Mouse (Mus musculus) hindbrain, embryonic 12.5 days (tissue): ENCODE results near the gene Lmbrd1. TPM values are rescaled to one million over a fixed set of nuclear protein-coding genes. Genes with fewer than 3 reads are reported as not detected.
"Not testable (repeated sequence)": the region's sequence is repeated elsewhere in the genome, so short reads cannot be mapped to it uniquely, and the experiment has no call there.

Source experiments
- ATAC-seq: fragments of 200-750 bp; cut with Nextera tagmentation; 2 replicates; pipeline ENCODE4 v1.8.0; 2017; ENCODE audit warnings: moderate TSS enrichment; ENCODE audit not compliant: low FRiP score
- H3K27ac ChIP-seq: fragments of 300-500 bp; sonication (generic); 2 replicates; pipeline ENCODE4 v1.5.1; 2016; ENCODE audit warnings: mild to moderate bottlenecking
- H3K27me3 ChIP-seq: fragments of 300-500 bp; sonication (generic); 2 replicates; pipeline ENCODE4 v1.6.1; 2016; ENCODE audit warnings: mild to moderate bottlenecking
- H3K36me3 ChIP-seq: fragments of 300-500 bp; sonication (generic); 2 replicates; pipeline ENCODE4 v1.6.1; 2016; ENCODE audit warnings: mild to moderate bottlenecking
- H3K4me1 ChIP-seq: fragments of 300-500 bp; sonication (generic); 2 replicates; pipeline ENCODE4 v1.6.1; 2016
- H3K4me2 ChIP-seq: fragments of 300-500 bp; sonication (generic); replicated peaks from 2 replicates; pipeline ENCODE4 v1.6.1; 2016; ENCODE audit warnings: mild to moderate bottlenecking
- H3K4me3 ChIP-seq: fragments of 300-500 bp; sonication (generic); 2 replicates; pipeline ENCODE4 v1.5.1; 2016; ENCODE audit warnings: mild to moderate bottlenecking
- H3K9ac ChIP-seq: fragments of 300-500 bp; sonication (generic); 2 replicates; pipeline ENCODE4 v1.6.1; 2016; ENCODE audit warnings: mild to moderate bottlenecking, moderate library complexity
- H3K9me3 ChIP-seq: fragments of 300-500 bp; sonication (generic); replicated peaks from 2 replicates; pipeline ENCODE4 v1.6.1; 2016; ENCODE audit warnings: mild to moderate bottlenecking
- WGBS: fragments of 180-500 bp; shearing (Covaris S2); methylation state at CpG from one replicate; pipeline ENCODE4 v1.1.7; 2016; 5-methylcytosine and 5-hydroxymethylcytosine counted together
- polyA plus RNA-seq: library from polyadenylated mRNA; unstranded; fragments of >200 nt; fragmentation: Nextera tagmentation; extraction: Ambion mirVana; gene quantifications from 2 replicates; pipeline ENCODE4 v1.2.1, GENCODE M21; 2016

The Lmbrd1 gene
- polyA plus RNA-seq, 1 experiment from 2014 or later: 31.0 TPM

DNA sequence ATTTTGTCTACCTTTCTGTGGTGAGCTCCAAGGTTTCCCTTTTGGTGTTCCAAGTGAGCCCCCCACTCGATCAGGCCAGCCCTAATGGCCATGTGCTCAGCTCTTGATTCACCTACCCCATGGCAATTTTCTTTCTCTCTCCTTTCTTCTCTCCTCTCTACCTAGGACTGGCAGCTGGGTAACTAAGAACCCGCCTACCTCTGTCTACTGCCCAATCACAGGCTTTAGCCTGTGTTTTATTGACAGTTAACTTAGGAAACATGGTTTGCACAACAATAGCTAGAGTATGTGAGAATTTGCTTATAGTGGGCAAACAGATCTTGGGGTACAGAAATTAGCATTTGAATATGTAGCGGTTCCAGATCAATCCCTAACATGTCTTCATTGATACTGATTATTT lies 62.5 kb downstream of the Lmbrd1 start:
- no peak for ATAC-seq
- no peaks in the 10 kb centered on the region for H3K36me3 ChIP-seq
- WGBS: 79% methylated on average over 3 of the region's 3 CpGs
- no peaks in the 10 kb centered on the region for H3K4me1 ChIP-seq
- no peak overlapping the region for H3K27ac ChIP-seq
- no peak overlapping the region for H3K4me3 ChIP-seq
- no peaks in the 10 kb centered on the region for H3K27me3 ChIP-seq
- no peak overlapping the region for H3K4me2 ChIP-seq
- no peak overlapping the region for H3K9ac ChIP-seq
- no peaks in the 10 kb centered on the region for H3K9me3 ChIP-seq

DNA sequence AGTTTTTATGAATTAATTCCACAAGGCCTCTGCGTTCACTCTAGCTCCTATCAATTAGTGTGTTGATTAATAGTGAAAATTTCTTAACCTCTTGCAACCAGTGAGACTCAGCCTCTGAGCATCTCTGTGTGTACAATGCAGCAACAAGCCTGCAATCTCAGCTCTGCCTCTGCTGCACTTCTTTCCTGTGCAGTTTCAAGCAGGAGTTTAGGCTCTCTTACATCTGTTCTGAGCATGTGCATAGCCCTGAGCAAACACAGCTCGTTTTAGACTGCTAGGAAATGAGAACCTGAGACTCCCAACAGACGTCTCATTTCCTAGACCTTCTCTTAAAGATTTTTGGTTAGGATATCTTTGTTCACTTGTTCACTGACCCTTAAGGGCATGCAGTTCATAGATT lies 63.1 kb downstream of the Lmbrd1 start:
- H3K4me3 ChIP-seq: no peak overlapping the region
- WGBS: 40% methylated on average over 3 of the region's 3 CpGs
- H3K27me3 ChIP-seq: no peaks in the 10 kb centered on the region
- H3K27ac ChIP-seq: no peak overlapping the region
- H3K4me1 ChIP-seq: no peaks in the 10 kb centered on the region
- no peak overlapping the region for H3K4me2 ChIP-seq
- no peak overlapping the region for H3K9ac ChIP-seq
- ATAC-seq: no peak
- H3K9me3 ChIP-seq: no peaks in the 10 kb centered on the region
- no peaks in the 10 kb centered on the region for H3K36me3 ChIP-seq

DNA sequence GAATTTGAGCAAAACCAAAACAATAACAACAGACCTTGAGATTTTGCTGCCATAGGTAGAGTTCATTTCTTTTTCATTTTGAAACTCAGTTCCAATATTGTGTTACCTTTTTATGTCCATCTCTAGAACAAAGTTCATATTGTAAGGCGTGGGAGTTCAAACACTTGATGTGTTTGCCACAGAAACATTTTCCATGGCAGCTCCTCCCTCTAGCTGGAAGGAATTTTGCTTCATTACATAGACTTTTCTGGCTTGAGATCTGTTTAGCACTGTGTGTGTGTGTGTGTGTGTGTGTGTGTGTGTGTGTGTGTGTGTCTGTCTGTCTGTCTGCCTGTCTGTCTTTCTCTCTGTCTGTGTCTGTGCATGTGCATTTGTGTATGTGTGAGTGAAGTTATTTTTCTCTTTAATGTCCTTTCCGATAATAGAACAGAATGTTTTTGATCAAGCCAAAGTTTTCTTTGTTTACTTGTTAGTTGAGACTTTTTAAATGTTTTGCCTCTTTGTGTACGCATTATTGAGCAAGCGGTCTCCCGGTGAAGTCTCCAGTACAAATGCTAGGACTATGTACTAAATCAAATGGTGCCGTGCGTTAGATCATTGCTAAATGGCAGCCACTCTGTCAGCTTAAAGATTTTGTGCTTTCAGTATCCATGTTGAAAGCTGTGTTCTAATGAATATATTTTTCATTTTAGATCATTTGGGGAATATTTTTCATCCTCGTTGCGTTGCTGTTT lies 64.9 kb downstream of the Lmbrd1 start:
- H3K9me3 ChIP-seq: no peaks in the 10 kb centered on the region
- no peaks in the 10 kb centered on the region for H3K27me3 ChIP-seq
- H3K4me1 ChIP-seq: no peaks in the 10 kb centered on the region
- H3K27ac ChIP-seq: no peak overlapping the region
- H3K4me2 ChIP-seq: no peak overlapping the region
- no peak for ATAC-seq
- H3K9ac ChIP-seq: no peak overlapping the region
- peaks cover 7% of the 10 kb centered on the region; the same call in 1 of the 2 replicates for H3K36me3 ChIP-seq
- 93% methylated on average over 9 of the region's 9 CpGs for WGBS
- H3K4me3 ChIP-seq: no peak overlapping the region

DNA sequence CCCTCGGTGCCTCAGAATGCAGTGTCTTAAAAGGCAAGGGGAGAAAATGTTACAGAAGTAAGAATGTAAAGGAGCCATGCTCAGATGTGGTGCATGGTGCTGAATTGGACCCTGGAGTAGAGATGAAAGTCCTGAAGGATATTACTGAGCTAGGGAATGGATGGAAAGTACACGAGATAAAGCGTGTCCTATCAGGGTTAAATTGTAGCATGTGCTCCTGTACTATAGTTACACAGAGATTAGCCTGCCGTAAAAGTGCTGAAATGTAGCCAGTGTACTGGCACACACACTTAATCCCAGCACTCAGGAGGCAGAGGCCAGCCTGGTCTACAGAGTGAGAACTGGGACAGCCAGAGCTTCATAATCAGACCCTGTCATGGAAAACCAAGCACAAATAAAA lies 74.3 kb downstream of the Lmbrd1 start:
- Histone ChIP-seq H3K9ac (no peak overlapping the region), H3K9me3 (no peaks in the 10 kb centered on the region), H3K4me3 (no peak overlapping the region), H3K27me3 (no peaks in the 10 kb centered on the region), H3K27ac (no peak overlapping the region), H3K4me1 (no peaks in the 10 kb centered on the region), H3K36me3 (peaks cover 24% of the 10 kb centered on the region; the same call in 1 of the 2 replicates), H3K4me2 (no peak overlapping the region)
- ATAC-seq: no peak
- WGBS: 94% methylated on average over 4 of the region's 4 CpGs

DNA sequence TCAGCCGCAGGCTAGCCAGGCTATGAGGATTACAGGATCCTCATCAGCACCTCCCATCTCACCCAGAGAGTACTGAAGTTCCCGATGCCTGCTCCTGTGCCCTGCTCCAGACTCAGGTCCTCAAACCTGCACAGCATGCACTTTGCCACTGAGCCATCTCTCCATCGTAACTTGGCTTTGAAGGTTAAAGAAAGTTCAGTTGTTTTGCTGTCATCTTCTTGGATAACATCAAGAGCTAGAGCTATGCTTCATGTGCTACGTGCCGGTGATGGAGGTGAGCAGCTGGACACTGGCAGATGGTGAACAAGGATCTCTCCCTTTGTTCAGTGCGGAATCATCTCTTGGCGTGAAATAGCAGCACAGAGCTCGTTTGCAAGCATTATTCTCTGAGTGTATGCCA lies 80.1 kb downstream of the Lmbrd1 start:
- H3K27ac ChIP-seq: no peak overlapping the region
- H3K36me3 ChIP-seq: peaks cover 10% of the 10 kb centered on the region
- H3K4me1 ChIP-seq: no peaks in the 10 kb centered on the region
- H3K9me3 ChIP-seq: no peaks in the 10 kb centered on the region
- no peak overlapping the region for H3K9ac ChIP-seq
- H3K27me3 ChIP-seq: no peaks in the 10 kb centered on the region
- no peak for ATAC-seq
- WGBS: 63% methylated on average over 8 of the region's 8 CpGs
- H3K4me3 ChIP-seq: no peak overlapping the region
- no peak overlapping the region for H3K4me2 ChIP-seq

DNA sequence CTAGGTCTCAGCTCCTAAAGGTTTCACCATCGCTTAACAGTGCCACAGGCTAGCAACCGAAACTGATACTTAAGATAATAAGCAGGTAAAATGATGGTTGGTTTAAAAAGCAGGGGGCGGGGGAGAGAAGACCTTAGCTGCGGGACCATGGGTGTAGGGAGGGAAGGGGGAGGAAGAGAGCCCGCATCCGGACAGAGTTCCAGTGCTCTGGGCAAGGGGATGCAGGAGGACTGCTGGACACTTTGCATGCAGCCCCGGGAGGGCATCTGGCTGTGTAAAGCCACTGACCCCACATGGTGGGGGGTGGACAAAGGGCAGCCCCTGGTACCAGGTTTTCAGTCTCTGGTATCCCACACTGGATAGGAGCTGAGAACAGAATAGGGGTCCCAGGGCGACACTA lies 88.0 kb downstream of the Lmbrd1 start:
- H3K4me3 ChIP-seq: no peak overlapping the region
- no peaks in the 10 kb centered on the region for H3K4me1 ChIP-seq
- H3K27me3 ChIP-seq: no peaks in the 10 kb centered on the region
- 72% methylated on average over 8 of the region's 8 CpGs for WGBS
- peaks cover 3% of the 10 kb centered on the region; the same call in 1 of the 2 replicates for H3K9me3 ChIP-seq
- no peak overlapping the region for H3K9ac ChIP-seq
- ATAC-seq: no peak
- peaks cover 16% of the 10 kb centered on the region for H3K36me3 ChIP-seq
- no peak overlapping the region for H3K4me2 ChIP-seq
- H3K27ac ChIP-seq: no peak overlapping the region

DNA sequence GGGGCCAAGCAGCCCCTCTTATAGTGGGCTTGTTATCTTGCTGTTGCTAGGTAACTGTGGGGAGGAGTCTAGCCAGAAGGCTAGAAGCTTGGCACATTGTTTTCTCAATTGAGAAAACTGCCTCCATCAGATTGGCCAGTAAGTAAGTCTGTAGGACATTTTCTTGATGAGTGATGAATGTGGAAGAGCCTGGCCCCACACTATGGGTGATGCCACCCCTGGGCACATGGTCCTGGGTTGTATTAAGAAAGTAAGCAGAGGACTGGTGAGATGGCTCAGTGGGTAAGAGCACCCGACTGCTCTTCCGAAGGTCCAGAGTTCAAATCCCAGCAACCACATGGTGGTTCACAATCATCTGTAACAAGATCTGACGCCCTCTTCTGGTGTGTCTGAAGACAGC lies 88.8 kb downstream of the Lmbrd1 start:
- H3K27me3 ChIP-seq, H3K9ac ChIP-seq, H3K4me1 ChIP-seq, H3K9me3 ChIP-seq, H3K27ac ChIP-seq, H3K4me2 ChIP-seq, ATAC-seq, H3K4me3 ChIP-seq: not testable (repeated sequence)
- WGBS: 76% methylated on average over 3 of the region's 3 CpGs
- H3K36me3 ChIP-seq: peaks cover 15% of the 10 kb centered on the region

DNA sequence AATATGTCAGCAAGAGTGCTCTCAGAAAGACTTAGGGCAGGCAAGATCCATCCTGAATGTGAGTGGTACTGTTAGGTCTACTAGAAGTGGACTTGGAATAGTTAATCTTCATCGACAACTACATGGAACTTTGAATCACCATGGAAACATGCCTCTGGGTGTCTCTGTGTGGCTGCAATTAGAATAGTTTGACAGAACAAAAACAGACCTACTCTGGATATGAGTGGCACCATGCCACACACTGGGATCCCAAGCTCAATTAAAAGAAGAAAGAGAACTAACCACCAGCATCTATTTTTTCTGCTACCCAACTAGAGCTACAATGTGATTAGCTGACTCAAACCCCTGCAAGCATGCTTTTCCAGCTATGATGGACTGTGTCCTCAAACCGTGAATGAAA lies 95.2 kb downstream of the Lmbrd1 start:
- WGBS: 76% methylated on average over 2 of the region's 2 CpGs
- no peaks in the 10 kb centered on the region for H3K4me1 ChIP-seq
- H3K4me3 ChIP-seq: no peak overlapping the region
- no peaks in the 10 kb centered on the region for H3K36me3 ChIP-seq
- H3K4me2 ChIP-seq: no peak overlapping the region
- ATAC-seq: no peak
- H3K9me3 ChIP-seq: peaks cover 3% of the 10 kb centered on the region; the same call in 1 of the 2 replicates
- no peak overlapping the region for H3K9ac ChIP-seq
- no peak overlapping the region for H3K27ac ChIP-seq
- no peaks in the 10 kb centered on the region for H3K27me3 ChIP-seq

DNA sequence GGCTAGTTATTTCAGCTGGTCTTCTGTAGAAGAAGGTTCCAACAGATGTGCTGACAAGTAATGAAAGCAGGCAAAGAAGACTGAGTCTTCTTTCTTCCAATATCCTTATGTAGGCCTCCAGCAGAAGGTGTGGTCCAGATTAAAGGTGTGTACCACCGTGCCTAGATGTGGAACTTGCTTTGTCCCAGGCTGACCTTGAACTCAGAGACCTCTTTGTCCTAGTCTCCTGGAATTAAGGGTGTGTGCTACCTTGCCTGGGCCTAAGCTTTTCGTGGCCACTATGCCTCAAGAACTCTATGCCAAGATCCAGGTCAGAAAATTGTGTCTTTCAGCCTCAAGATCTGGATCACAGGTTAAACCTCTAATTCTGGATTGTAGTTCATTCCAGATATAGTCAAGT lies 98.1 kb downstream of the Lmbrd1 start:
- WGBS: 89% methylated on average over 2 of the region's 2 CpGs
- Histone ChIP-seq H3K9ac (no peak overlapping the region), H3K27ac (no peak overlapping the region), H3K9me3 (no peaks in the 10 kb centered on the region), H3K4me1 (no peaks in the 10 kb centered on the region), H3K27me3 (no peaks in the 10 kb centered on the region), H3K4me2 (no peak overlapping the region), H3K36me3 (no peaks in the 10 kb centered on the region), H3K4me3 (no peak overlapping the region)
- ATAC-seq: no peak

DNA sequence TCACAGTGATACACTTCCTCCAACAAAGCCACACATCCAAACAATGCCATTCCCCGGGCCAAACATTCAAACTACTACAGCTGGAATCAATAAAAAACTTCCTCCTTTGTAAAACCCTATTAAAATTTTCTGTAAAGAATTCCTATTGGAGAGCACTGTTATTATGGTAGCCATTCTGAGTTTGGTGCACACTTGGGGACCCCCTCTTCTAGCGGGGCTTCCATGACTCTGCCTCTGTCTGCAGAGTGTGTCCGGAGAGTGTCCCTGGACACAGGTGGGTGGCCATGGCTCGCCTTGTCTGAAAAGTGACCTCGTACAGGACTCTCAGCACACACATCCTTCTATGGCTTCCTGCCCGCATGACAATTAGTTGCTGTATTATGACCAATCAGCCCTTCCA lies 114.7 kb downstream of the Lmbrd1 start:
- Histone ChIP-seq H3K4me1 (no peaks in the 10 kb centered on the region), H3K36me3 (no peaks in the 10 kb centered on the region), H3K9ac (no peak overlapping the region), H3K27me3 (no peaks in the 10 kb centered on the region), H3K27ac (no peak overlapping the region), H3K4me3 (no peak overlapping the region), H3K9me3 (no peaks in the 10 kb centered on the region), H3K4me2 (no peak overlapping the region)
- 93% methylated on average over 6 of the region's 6 CpGs for WGBS
- no peak for ATAC-seq

DNA sequence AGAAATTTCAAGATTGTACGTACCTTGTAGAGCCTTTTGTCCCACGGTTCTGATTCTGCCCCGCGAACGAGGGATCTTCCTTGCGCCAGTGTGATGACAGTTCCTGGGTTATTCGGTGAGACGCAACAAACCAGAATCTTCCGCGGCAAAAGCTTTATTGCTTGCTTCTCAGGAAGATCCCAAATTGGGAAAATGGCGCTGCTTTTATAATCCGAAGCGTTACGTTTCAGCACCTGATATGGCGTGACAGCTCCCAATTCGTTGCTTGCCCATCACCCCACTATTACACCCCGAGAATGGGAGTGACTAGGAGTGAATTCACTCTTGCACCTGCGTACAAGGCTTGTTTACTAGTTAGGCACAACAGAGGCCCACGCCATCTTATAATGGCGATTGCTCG lies 129.5 kb downstream of the Lmbrd1 start:
- H3K27ac ChIP-seq, H3K9ac ChIP-seq, H3K4me1 ChIP-seq, H3K27me3 ChIP-seq, ATAC-seq, H3K9me3 ChIP-seq, H3K4me3 ChIP-seq, H3K4me2 ChIP-seq, H3K36me3 ChIP-seq: not testable (repeated sequence)
- 96% methylated on average over 21 of the region's 21 CpGs for WGBS
